Mouse (Mus musculus): ENCODE measurements around the gene Vps13d.

GRCm38 (mm10) chr4:144988443-144989206 lies 206.2 kb downstream of the Vps13d start:
- no peak for TF ChIP-seq CTCF (IDR thresholded peaks at IDR 0.05; ENCODE audit: insufficient read depth, low read depth, low read length)
- no peak for TF ChIP-seq POLR2A (IDR thresholded peaks at IDR 0.05; ENCODE audit: insufficient read depth, low read depth, low read length)
